Mouse (Mus musculus) naive thymus-derived CD4-positive, alpha-beta T cell, adult 5 months (primary cell): Measurements from ENCODE around the gene Slc6a4. TPM values are rescaled to one million over a fixed set of nuclear protein-coding genes. Genes with fewer than 3 reads are reported as not detected.

ENCODE experiments used
- polyA plus RNA-seq: library from polyadenylated mRNA; unstranded; fragments of 100-300 nt; shearing (Covaris generic); gene quantifications from one replicate; pipeline ENCODE4 v1.2.1, GENCODE M21; 2017

Slc6a4 gene
- polyA plus RNA-seq, result not detected

DNA sequence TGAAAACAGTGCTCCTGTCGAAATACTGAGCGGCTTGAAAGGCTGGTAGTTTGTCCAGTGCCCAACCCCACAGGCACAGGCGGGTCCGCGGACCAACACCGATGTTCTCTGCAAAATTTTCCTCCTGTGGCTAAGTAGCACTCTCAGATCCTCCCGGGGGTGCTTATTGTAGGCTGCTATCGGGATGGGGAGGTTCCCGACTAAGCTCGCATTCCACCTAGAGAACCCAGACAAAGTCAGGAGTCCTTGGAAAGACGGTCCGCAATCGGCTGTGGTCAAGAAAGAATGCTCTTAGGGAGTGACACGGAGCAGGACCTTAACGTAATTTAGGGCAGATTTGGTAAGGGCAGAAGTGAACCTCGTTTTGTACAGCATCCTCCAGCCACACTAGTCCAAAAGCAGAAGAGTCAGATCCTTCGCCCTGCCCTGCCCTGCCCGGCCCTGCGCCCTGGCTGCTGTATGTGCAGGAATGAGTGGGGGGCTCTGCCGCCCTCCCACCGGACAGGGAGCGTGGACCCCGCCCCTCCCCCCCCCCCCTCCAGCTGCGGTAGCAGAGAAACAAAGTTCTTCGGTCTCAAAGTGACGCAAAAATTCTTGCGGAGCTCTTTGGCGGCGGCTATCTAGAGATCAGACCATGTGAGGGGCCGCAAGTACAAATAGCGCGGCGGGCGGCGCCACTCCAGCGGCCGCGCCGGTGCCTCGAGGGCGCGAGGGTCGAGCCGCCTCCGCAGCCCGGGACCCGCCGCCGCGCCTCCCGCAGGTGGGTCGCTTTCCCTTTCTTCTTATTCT is at the start of gene Slc6a4:
TSS of gene Slc6a4 (plus strand) at position 688 of the 789 bp plus-strand sequence.

GRCm38 (mm10) chr11:77078273-77079134 is 80.1 kb downstream of the Slc6a4 start, which contains the start of gene Nsrp1:
Gene Nsrp1 (minus strand): TSS chr11:77078435.

Other genes with a start within 250 kb of the Slc6a4 start
- 62.4 TPM for gene Gosr1, start 235.0 kb upstream of the Slc6a4 start, polyA plus RNA-seq
- gene Cpd, start 151.6 kb upstream of the Slc6a4 start, polyA plus RNA-seq, result 0.11 TPM
- gene Tmigd1, start 96.4 kb upstream of the Slc6a4 start, polyA plus RNA-seq, result not detected
- gene Blmh, start 73.8 kb upstream of the Slc6a4 start, polyA plus RNA-seq, result 46.9 TPM
- 52.7 TPM for gene Nsrp1, start 79.8 kb downstream of the Slc6a4 start, polyA plus RNA-seq
- gene Efcab5, start 190.4 kb downstream of the Slc6a4 start, polyA plus RNA-seq, result not detected
- 571 TPM for gene Ssh2, start 217.7 kb downstream of the Slc6a4 start, polyA plus RNA-seq